Mouse (Mus musculus) CD4-positive, CD25-positive, alpha-beta regulatory T cell, adult 4 months (primary cell): ENCODE data around the gene Agbl4. TPM values are rescaled to one million over a fixed set of nuclear protein-coding genes. Genes with fewer than 3 reads are reported as not detected.

Experiments
- ATAC-seq: one replicate; pipeline ENCODE4 v1.8.0; 2017
- polyA plus RNA-seq, 2 experiments: library from polyadenylated mRNA; unstranded; fragments of 100-300 nt; shearing (Covaris generic); gene quantifications; one replicate each; pipeline ENCODE4 v1.2.1; 2017

Gene Agbl4
- polyA plus RNA-seq, 2 experiments from 2014 or later: not detected

GRCm38 (mm10) chr4:111449442-111450199, 1052.2 kb downstream of the Agbl4 start:
- no peak for ATAC-seq

GRCm38 (mm10) chr4:111451283-111451918, 1053.9 kb downstream of the Agbl4 start:
- ATAC-seq: no peak

- ATAC-seq: no peak
Observed at GRCm38 (mm10) chr4:111452192-111452591, 1054.7 kb downstream of the Agbl4 start.

GRCm38 (mm10) chr4:111453275-111453674, 1055.8 kb downstream of the Agbl4 start:
- no peak for ATAC-seq

GRCm38 (mm10) chr4:111455621-111456020, 1058.2 kb downstream of the Agbl4 start:
- no peak for ATAC-seq

GRCm38 (mm10) chr4:111457568-111457967, 1060.1 kb downstream of the Agbl4 start:
- no peak for ATAC-seq

GRCm38 (mm10) chr4:111467293-111467773, 1069.9 kb downstream of the Agbl4 start:
- no peak for ATAC-seq

GRCm38 (mm10) chr4:111467796-111468195, 1070.3 kb downstream of the Agbl4 start:
- ATAC-seq: no peak

GRCm38 (mm10) chr4:111469847-111470246, 1072.4 kb downstream of the Agbl4 start:
- ATAC-seq: no peak

GRCm38 (mm10) chr4:111471726-111472125, 1074.3 kb downstream of the Agbl4 start:
- no peak for ATAC-seq

GRCm38 (mm10) chr4:111472511-111472910, 1075.0 kb downstream of the Agbl4 start:
- ATAC-seq: no peak

- no peak for ATAC-seq
Observed at GRCm38 (mm10) chr4:111473014-111473413, 1075.6 kb downstream of the Agbl4 start.

- no peak for ATAC-seq
Observed at GRCm38 (mm10) chr4:111475374-111475971, 1078.0 kb downstream of the Agbl4 start.

- ATAC-seq: no peak
Observed at GRCm38 (mm10) chr4:111477507-111477906, 1080.0 kb downstream of the Agbl4 start.

- no peak for ATAC-seq
Observed at GRCm38 (mm10) chr4:111483499-111483898, 1086.0 kb downstream of the Agbl4 start.

- ATAC-seq: no peak
Observed at GRCm38 (mm10) chr4:111485189-111485588, 1087.7 kb downstream of the Agbl4 start.

- no peak for ATAC-seq
Observed at GRCm38 (mm10) chr4:111486187-111486586, 1088.7 kb downstream of the Agbl4 start.

GRCm38 (mm10) chr4:111487233-111487843, 1089.9 kb downstream of the Agbl4 start:
- no peak for ATAC-seq

- no peak for ATAC-seq
Observed at GRCm38 (mm10) chr4:111493750-111494404, 1096.4 kb downstream of the Agbl4 start.

- ATAC-seq: no peak
Observed at GRCm38 (mm10) chr4:111495949-111496348, 1098.5 kb downstream of the Agbl4 start.

GRCm38 (mm10) chr4:111498751-111499150, 1101.3 kb downstream of the Agbl4 start:
- no peak for ATAC-seq

- no peak for ATAC-seq
Observed at GRCm38 (mm10) chr4:111501441-111501840, 1104.0 kb downstream of the Agbl4 start.
